Mouse (Mus musculus): Measurements from ENCODE around the gene Prpsap1. TPM values are rescaled to one million over a fixed set of nuclear protein-coding genes. Genes with fewer than 3 reads are reported as not detected.
"Not testable (repeated sequence)": the region's sequence is repeated elsewhere in the genome, so short reads cannot be mapped to it uniquely, and the experiment has no call there.

Prpsap1 gene
- total RNA-seq, 2 experiments from 2014 or later: 70.6 to 82.9 TPM

DNA sequence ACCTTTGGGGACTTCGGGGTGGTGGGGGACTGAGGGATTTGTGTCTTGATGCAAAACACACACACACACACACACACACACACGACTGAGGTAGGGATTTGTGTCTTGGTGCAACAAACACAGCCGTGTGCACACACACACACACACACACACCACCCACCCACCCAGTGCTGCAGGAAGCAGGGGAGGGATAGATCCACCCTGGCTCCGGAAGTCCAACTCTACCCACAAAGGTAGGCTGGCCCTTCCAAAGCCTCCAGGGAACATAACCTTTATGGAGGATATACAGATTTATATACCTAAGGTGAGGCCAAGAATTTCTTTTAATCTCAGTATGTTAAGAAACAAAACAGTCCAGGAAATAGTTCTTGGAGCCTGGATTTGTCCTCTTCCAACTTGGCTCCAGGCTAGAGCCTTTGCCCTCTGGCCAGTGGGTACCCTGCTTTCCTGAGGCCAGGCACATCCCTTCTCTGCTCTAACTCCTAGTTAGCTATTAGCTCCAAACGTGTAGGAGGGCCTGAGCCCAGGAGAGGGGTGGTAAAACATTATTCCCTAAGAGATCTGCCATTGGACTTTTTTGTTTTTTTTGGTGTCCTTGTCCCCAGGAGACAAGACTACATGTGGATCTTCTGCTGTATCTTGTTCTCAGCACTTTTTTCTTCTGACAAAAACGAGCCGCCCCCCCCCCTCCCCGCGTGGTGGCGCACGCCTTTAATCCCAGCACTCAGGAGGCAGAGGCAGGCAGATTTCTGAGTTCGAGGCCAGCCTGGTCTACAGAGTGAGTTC lies 58.8 kb downstream of the Prpsap1 start:
- intact Hi-C loops (cut with DNase I): loop anchor here (2.0 kb wide), 1 partner anchor 56 kb away; no protein-coding TSS in a partner anchor
- no peak for DNase-seq (ENCODE audit: low spot score in 2 of 2)

DNA sequence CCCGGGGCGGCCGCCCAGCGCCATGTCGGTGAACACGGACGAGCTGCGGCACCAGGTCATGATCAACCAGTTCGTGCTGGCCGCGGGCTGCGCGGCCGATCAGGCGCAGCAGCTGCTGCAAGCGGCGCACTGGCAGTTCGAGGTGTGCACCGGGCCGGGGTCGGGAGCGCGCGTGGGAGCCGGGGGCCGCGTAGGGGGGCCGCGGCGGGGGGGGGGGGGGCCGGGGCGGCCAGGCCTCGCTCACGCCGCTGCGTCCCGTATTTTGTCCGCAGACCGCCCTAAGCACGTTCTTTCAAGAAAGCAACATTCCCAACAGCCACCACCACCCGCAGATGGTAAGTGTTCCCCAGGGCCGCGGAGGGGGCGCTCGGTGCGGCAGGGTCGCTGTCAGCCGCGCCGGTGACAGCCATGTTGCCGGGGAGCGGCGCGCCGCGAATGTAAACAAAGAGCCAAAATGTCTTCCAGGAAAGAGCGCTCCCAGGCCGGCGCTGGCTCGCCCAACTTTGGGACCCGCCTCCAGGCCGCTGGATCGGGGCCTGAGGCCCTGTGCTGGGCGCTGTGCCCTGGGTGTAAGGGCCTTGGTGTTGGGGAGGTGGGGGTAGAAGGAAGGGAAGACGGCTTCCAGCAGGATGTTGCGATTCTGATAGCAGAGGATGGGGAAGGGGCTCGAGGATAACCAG lies 59.6 kb downstream of the Prpsap1 start:
- intact Hi-C loops (cut with DNase I): loop anchor here (2.0 kb wide), 1 partner anchor 56 kb away; no protein-coding TSS in a partner anchor

DNA sequence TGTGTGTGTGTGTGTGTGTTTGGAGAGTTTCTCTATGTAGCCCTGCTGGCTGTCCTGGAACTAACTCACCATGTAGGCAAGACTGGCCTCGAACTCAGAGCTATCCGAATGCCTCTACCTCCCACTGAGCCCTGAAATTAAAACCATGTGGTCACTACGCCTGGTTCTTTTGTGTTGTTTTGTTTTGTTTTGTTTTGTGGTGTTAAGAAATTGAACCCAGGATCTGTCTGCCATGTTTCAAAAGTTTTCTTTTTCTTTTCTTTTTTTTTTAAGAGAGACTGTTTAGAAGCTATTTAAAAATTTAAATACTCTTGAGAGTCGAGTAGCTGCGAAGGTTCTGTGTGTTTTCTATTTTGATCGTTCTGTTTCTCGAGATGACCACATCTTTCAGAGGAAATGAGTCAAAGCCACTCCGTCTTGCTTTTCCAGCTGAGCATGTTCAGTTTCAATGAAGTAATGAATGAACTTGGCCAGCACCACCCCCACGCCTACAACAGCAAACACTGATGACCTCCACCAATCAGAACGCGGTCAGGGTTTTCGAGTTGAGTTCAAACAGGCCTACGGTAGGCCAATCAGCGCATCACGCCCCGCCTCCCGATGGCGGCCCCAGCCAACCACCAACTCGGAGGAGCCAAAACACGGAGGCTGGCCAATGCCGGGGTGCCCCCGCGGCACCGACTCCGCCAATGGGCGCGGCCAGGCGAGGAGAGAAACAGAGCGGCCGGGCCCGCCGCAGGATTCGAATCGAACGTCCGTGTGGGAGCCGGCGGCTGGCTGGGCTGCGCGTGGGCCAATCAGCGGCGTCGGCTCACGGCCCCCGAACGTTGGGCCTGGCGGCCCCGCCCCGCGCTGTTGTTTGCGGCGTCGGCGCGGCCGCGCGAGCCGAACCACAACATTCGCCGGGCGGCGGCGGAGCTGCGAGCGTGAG lies 60.4 kb downstream of the Prpsap1 start, which contains the start of gene Ubald2:
Gene Ubald2 (plus strand): TSS at position 739 of the 931 bp plus-strand sequence.
- DNase-seq (ENCODE audit: low spot score in 2 of 2): peak; percentile 99 to 100
- intact Hi-C loops (cut with DNase I): loop anchor here (2.0 kb wide), 1 partner anchor 57 kb away; no protein-coding TSS in a partner anchor

More for the DNA sequence above, 59.6 kb downstream of the Prpsap1 start:
- peak in 1 of 2 experiments; percentile 54 for DNase-seq (ENCODE audit: low spot score in 2 of 2)

DNA sequence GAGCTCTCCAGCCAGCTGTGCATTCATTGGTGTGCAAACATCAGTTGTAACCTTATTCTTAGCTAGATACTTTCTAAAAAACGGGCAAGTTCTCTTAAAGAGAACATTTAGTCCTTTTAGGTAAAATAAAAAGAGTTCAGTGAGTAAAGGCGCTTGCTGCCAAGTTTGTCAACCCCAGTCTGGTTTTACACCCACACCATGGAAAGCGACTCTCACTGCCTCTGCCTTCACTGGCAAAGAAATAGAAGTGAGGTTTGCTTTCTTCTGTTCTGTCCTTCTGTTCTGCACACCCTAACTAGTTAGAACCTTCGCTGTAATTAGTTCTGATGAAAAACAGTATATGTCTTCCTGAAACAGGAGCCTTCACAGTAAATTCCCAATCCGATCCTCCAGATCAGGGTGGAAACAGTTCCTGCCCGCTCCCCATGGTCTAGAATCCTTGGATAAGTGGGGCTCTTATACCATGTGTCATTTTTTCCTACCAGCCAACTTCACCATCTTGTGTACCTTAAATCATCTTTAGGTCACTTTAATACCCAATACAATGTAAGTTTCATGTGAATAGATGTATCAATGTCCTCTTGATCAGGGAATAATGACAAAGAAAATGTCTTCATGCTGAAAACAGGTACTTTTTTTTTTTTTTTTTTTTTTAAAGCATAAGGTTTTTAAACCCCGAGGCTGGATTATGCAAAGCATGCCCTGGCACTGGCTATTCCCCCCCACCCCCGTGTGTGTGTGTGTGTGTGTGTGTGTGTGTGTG lies 61.2 kb downstream of the Prpsap1 start:
- intact Hi-C loops (cut with DNase I): no loop called here
- peak; percentile 65 to 82 for DNase-seq (ENCODE audit: low spot score in 2 of 2)

DNA sequence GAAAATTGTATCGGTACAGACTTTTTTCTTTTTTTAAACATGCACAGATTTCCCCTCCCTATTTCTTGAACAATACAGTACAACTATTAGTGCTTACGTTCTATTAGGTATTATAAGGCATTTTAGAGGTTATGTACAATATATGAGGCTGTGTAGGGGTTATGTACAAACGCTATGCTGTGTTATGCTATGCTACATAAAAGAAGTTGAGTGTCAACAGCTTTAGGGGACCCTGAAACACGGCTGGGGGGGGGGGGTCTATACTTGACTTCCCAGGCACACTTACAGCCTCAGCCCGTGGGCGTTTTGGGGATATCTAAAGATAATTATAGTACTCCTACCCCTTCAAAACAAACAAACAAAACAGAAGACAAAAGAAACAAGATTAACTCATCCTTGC lies 61.9 kb downstream of the Prpsap1 start:
- intact Hi-C loops (cut with DNase I): no loop called here
- DNase-seq (ENCODE audit: low spot score in 2 of 2): no peak

DNA sequence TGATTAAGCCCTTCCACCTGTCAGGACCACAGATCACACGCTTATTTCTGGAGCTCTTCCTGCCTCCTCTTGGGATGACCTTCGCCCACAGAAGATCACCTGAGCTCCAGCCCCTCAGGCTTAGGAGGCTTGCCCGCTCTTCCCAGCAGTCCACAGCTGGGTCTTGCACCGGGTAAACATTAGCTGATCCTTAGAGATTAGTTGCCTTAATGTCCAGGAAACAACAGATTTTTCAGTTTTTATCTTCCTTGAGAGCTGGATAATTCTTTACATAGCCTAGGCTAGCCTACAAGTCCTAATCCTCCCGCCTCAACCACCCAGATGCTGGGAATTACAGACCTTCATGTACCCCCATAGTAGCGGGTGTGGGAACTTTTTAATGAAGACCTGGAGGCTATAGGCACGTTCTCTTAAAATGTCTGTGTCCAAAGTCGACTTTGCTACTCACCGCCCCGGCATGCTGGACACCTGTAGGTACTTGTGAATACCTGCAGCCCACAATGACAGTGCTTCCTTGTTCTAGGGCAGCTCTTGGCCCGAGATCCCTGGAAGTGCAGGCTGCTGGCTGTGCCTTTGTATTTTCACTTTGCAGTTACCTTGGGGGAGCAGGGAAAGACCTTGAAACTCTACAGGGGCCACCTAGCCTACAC lies 62.4 kb downstream of the Prpsap1 start:
- intact Hi-C loops (cut with DNase I): no loop called here
- no peak for DNase-seq (ENCODE audit: low spot score in 2 of 2)

DNA sequence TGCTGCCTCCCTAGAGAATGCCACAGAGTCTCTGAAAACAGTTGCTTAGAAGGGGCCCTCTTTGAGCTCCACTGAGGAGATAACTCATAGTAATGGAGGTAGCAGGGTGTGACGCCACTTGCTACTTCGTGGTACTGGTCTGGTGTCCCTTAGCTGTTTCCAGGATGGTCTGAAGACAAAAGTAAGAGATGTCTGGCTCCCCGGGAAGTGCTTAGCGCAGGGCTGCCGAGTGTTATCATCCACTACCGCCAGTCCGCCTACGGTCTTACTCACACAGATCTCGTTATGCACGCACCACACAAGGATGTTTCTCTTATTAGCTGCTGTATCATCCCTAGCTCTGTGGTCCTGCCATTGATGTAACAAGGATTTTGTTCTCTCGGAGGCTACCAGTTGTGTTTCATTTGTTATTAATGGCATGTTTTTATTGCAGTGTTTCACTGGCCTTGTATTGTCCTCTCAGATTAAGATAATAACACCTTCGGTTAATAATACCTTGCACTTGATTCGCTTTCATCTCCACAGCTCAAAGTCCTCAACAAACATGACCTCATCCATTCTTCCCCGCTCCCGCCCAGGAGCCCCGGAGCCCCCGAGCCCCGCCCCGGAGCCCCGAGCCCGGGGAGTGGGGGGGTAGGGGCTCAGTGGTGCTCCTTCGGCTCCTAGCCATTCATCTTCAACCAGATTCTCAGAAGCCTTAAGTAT lies 63.1 kb downstream of the Prpsap1 start:
- no peak for DNase-seq (ENCODE audit: low spot score in 2 of 2)
- intact Hi-C loops (cut with DNase I): no loop called here

DNA sequence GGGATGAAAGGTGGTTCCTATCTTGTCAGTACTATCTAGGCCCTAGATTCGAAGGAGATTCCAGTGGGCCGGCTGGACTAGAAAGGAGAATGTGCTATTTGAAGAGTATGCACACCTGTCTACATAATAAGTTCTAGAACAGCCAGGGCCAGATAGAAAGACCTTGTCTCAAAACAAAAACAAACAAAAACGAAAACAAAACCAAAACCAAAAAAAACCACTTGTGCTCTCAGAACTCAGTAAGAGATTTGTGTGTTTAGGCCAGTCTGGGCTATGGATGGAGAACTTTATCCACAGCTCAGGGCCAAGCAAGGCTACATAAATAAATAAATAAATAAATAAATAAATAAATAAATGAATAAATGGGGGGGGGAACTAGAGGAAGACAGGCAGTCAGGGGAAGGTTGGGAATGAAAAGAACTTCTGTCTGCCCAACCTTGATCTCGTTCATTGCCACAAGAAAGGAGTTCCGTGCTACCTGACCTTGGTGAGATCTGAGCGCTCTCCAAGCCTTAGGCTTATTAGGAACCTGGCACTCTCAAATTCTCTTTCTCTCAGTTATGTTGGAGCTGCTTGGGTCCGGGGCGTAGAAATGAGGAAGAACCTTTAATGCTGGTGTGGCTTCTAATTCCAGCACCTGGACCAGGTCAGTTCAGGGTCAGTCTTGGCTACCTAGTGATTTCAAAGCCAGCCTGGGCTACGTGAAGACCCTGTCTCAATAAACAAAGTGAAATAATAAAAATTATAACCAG lies 64.0 kb downstream of the Prpsap1 start:
- intact Hi-C loops (cut with DNase I): no loop called here
- DNase-seq (ENCODE audit: low spot score in 2 of 2): no peak

DNA sequence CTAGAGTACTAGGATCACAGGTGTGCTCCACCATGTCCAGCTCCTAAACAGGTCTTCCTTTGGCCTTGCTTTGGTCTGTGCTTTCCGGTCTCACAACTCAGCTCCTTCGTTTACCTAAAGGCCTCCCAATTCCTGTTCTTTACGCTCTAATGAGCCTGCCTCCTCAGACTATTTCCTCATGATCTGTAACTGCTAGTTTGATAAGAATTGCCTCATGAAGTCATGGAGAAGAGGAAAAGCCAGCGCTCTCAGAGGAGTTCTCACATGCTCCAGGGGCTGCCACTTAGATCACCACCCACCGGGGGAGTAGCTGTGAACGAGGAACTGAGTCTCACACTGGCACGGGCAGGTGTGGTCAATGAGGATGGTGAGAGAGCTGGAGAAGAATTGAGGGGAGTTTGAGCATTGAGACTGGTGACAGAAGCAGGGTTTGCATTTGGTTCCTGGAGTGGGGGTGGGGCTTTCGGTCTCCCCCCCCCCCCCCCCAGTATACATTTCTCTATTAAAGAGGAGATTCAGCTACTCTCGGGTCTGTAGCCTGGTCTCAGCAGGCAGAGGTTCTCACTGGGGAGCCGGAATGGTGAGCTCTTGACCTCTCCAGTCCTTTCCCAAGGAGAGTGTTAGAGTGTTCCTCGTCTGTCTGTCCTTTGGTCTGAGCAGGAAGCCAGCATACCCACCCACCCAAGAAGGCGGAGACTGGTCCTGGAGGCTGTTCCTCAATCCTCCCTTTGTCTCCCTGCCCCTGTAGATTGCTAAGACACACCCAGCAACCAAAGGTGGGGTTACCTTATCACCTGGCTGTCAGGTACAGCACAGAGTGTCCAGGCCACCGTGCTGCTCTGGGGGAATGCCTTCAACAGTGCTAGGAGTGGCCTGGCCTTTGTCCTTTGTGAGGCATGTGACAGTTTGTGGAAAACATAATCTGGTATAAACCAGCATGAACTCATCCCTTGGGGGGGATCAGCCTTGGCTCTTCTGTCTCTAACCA lies 64.8 kb downstream of the Prpsap1 start:
- DNase-seq (ENCODE audit: low spot score in 2 of 2): no peak
- intact Hi-C loops (cut with DNase I): no loop called here

DNA sequence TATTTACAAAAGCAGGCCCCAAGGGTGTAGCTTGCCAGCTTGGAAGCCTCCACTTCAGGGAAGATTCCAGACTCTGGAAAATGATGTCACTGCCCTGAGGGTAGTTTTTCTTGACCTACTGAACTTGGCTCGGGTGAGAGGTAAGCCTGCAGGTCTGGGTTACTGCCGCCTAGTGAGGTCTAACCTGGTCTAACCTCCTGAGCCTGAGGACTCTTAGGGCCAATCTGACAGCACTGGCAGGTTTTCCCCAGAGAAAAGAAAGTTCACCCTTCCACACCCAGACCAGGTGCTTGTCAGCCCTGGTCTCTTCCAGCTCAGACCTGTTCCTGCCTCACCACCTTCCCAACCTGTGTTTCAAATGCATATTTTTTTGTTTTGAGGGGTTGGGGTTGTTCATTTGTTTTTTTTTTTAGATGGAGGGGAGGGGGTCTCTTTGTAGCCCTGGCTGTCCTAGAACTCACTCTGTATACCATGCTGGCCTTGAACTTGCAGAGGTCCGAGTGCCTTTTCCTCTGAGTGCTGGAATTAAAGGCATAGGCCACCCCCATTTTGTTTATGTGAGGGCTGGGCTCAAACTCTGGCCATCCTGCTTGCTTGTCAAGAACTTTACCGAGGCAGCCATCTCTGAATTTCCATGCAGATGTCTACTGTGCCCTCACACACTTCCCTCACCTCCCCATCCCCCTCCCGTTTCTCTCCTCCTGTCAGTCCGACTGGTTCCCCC lies 67.0 kb downstream of the Prpsap1 start:
- intact Hi-C loops (cut with DNase I): no loop called here

DNA sequence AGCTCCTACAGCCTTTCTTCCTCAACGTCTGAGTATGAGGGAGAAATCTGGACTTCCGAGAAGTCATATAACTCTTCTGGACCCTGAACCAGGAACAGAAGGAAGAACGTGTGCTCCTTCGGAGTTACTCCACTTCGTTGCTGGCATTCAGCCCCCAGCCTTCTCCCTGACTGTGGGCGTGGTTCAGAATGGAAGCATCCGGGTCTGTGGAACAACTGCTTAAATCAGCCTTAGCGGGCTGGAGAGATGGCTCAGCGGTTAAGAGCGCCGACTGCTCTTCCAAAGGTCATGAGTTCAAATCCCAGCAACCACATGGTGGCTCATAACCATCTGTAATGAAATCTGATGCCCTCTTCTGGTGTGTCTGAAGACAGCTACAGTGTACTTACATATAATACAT lies 67.7 kb downstream of the Prpsap1 start:
- intact Hi-C loops (cut with DNase I); DNase-seq (ENCODE audit: low spot score in 2 of 2): not testable (repeated sequence)

More for the DNA sequence above, 67.0 kb downstream of the Prpsap1 start:
- no peak for DNase-seq (ENCODE audit: low spot score in 2 of 2)

DNA sequence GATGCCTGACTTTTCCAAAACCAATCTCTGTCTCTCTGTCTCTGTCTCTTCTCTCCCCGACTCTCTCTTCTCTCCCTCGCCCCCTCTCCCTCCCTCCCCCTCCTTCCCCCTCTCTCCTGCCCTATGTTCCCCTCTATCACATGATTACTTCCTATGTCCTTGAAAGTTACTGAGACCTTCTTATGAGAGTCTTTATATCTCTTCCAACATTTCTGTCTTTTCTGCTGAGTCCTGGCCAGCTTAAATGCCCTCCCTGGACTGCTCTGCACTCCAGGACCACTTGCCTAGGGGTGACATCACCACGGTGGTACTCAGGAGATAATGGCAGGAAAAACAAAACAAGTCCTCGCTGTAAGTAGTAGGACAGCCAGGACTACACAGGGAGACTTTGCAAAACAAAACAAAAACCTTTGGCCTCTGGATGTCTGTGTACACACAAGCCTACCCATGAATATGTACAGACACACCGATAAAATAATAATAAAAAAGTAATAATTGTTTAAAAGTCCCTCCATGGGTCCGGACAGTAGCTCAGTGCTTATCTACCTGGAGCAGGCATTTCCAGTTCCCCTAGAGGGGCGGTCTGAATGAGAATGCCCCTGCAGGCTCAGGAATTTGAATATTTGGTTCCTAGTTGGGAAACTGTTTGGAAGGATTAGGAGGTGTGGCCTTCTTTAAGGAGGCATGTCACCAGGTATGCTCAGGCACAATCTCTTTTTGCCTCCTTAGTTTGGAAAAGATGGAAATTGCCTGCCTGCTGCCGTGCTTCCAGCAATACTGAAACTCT lies 69.2 kb downstream of the Prpsap1 start:
- intact Hi-C loops (cut with DNase I): no loop called here
- no peak for DNase-seq (ENCODE audit: low spot score in 2 of 2)

DNA sequence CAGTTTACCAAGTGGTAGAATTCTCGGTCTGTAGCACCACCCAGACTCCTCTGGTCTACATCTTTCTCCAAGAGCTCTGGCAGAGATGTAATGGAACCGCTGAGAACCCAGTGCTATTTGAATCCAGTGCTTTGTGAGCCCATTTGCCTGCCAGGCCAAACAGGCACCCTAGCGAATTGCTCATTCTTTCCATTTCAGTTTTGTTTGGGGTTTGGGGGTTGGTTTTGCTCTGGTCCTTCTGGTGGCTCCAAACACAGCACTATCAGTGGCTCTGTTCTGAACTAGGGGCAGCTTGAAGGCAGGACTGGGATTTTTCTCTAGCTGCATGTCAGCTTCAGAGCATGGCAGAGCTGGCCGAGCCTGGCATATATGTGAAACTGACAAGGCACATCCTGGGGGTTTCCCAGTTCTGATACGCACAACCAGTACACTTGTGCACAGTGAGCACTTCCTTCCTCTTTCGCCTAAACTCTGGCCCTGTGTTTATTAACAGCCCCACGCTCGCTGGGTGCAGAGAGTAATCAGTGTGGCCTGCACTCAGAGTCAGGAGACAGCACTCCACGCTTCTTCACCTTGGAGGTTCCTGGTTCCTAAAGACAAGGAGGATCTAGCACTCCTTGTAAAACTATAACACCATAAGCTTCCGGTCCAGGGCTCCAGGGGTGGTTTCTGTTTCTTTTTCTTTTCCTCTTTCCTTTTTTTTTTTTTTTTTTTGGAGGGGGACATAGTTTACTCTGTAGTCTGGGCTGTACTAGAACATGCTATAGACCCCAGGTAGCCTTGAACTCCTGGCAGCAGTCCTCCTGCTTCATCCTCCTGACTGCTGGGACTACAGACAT lies 70.0 kb downstream of the Prpsap1 start:
- no peak for DNase-seq (ENCODE audit: low spot score in 2 of 2)
- intact Hi-C loops (cut with DNase I): no loop called here

DNA sequence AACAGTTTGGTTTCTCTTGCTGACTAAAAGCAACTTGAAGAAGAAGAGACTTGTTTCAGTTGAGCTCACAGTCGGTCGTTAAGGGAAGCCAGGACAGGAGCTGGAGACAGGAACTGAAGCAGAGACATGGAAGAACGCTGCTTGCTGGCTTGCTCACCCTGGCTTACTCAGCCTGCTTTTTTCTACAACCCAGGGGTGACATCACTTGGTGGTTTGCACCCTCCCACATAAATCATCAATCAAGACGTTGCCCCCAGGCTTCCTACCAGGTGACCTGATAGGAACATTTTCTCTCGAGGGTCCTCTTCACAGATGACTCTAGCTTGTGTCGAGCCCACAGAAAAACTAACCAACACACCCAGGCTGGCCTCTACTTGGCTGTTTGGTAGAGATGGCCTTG lies 70.8 kb downstream of the Prpsap1 start:
- intact Hi-C loops (cut with DNase I): no loop called here
- no peak for DNase-seq (ENCODE audit: low spot score in 2 of 2)
